Mouse (Mus musculus) neutrophil, adult 5-6 weeks (primary cell): ENCODE data around the gene Cdk8. TPM values are rescaled to one million over a fixed set of nuclear protein-coding genes. Genes with fewer than 3 reads are reported as not detected.

Experiments used
- ATAC-seq: fragments of 151-379, 151-347 bp; 2 replicates; pipeline ENCODE4 v1.8.0; 2017; ENCODE audit warnings: mild to moderate bottlenecking, moderate TSS enrichment; ENCODE audit not compliant: insufficient number of reproducible peaks, poor library complexity, low FRiP score, severe bottlenecking; ENCODE audit errors: extremely low read depth
- total RNA-seq: library from RNA; stranded (forward); fragments of 200-1000 nt; gene quantifications from 2 replicates; pipeline ENCODE4 v1.2.3, GENCODE M21; 2017

Gene Cdk8
- total RNA-seq, 1 experiment from 2014 or later: 40.5 TPM

DNA sequence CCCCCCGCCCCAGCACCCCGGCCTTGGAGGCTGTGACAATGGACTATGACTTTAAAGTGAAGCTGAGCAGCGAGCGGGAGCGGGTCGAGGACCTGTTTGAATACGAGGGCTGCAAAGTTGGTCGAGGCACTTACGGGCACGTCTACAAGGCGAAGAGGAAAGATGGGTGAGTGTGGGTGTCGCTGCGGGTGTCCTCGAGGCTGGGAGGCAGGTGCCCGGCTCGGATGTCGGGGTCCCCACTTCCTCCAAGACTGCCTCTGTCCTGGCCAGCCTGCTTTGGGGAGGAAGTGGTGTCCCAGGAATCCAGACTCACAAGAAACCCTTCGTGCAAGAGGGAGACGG lies 596 bp downstream of the Cdk8 start:
- no peak for ATAC-seq

DNA sequence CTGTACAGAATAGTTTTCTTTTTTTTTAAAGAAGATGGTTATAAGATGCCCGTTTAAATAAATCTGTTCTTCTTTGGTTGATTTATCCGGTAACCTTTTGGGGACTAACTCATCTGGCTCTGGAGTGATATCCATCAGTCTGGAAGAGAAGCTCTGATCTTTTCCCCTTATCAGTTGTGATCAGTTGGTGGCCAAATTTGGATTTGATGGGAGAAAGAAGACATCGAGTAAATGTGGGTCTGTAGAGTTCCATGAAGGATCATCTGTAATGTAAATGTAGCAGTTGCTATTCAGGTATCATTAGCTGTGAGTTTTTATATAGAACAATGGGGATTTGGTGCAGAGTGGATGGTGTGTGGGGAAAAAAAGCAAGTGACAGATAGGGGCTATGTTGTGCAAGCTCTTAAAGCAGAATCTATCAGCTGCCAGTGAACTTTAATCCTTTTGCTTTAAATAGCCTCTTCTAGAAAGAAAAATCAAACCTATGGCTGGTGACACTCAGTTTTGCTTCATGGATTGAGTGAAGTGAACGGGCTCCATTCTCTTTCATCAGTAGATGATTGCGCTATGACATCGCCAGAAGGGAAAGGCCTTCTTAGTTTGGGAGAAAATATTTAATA lies 1.1 kb downstream of the Cdk8 start:
- no peak for ATAC-seq

DNA sequence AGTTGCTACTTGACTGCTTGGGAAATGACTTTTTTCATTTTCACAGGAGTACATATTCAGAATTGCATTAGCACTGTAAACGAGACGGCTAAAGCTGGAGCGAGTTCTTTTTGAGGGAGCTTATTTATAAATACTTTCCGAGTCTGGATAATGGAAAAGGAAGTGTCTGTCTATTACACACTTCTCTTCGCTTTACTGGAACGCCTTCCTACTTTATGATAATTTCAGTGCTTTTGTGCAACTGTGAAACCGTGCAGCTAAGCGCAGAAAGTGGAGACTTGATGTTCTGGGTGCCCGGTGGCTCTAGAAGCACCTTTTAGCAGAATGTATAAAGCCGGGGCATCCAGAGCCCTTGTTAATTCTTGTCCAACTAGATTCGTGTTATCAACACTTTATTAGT lies 1.8 kb downstream of the Cdk8 start:
- no peak for ATAC-seq

DNA sequence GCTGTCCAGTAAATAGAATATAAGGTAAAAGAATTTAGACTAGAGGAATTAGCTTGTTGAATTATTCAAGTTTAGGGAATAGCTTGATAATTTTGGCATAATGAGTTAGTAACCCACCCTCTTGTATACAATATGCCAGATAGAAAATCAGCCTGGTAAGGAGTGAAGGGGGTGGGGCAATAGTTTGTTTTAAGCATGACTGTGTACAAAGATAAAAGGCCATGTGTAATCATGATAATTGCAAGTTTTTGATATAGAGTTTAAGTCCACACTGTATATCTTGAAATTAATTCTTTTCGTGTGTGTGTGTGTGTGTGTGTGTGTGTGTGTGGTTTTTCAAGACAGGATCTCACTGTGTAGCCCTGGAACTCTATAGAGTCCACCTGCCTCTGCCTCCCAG lies 3.3 kb downstream of the Cdk8 start:
- ATAC-seq: no peak

DNA sequence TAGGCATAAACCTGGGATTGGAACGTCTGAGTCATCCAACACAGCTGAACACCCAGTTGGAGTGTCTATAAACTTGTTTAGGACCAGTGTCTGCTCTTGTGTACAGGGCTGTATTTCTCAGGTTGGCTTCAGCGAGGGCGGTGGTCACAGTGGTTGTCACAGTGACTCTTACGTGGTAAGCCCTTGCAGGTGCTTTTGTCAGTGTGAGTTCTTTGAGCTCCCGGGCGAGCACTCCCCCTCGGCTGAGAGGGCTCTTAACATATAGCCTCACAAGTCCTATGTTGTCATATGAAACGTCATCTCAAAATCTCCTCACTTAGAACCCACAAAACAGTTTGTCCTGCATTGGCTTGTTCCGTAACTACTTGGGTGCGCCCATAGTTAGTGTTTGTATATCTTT lies 7.2 kb downstream of the Cdk8 start:
- ATAC-seq: no peak

DNA sequence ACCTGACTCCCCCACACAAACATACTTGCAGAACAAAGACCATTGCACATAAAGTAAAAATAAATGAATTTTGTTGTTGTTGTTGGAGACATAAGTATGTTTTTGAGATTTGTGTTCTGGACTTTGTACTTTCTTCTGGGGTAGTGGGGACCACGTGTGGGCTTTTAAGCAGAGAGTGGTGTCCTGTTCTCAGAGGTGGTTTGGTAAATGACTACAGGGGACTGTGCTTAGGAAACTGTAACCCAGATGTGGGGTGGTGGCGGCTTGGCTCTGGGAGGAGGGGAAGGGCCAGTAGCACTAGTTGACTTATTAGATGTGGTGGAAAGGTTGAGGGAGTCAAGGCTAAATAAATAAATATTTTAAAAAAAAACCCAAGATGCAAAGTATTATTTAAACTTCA lies 9.7 kb downstream of the Cdk8 start:
- ATAC-seq: no peak

DNA sequence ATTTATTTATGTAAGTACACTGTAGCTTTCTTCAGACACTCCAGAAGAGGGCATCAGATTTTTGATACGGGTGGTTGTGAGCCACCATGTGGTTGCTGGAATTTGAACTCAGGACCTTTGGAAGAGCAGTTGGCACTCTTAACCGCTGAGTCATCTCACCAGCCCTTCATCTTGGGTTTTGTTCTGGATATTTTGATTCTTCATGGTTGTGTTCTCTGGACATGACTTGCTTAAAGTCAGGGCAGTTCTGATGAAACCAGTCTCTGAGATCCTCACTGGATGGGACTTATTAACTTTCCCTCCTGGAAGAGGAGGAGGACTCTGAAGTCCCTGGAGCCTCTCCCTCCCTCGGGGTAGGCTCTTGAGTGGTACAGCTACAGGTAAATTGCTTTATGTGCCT lies 10.2 kb downstream of the Cdk8 start:
- ATAC-seq: no peak

DNA sequence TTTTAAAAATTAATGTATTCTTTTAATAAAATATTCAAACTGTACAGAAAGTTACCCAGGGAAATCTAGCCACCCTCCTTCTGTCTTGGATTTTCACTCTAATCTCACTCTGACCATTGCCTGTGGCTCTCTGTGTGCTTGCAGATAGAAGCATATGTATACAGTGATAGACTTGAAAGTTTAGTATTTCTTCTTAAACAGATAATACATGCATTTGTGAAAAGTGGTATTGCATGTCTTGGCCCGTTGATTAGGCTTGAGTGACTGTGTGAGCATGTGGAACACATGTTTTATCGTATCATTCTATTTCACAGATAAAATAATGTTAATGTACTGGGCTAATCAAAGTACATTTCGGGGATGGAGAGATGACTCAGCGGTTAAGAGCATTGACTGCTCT lies 14.2 kb downstream of the Cdk8 start:
- no peak for ATAC-seq

DNA sequence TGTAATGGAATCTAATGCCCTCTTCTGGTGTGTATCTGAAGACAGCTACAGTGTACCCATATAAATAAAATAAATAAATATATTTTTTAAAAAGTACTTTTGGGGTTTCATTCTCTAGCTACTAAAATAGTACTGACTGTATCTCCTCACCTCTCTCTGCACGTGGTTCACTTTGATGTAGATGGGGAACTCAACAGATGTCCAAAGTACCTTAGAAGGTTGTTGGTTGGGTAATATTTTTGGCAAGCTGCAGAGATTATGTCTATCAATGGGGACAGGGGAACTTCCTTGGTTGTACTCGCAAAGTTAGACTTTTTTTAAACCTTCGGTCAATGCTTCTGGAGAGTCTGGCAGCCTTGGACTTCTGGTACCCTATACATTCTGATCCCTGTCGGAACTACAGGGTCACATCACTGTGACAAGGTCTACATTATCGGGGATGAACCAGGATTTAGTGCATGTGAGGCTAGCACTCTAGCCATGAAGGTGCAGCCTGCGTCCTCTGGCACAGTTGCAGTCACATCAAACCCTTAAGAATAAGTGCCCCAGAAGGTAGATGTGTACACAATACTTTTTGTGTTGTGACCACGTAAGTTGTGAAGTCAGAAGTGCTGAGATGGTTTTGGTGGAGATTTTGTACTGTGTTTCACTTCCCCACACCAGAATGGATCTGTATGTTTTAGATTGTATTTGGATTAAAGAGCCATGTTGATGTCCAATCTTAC lies 14.8 kb downstream of the Cdk8 start:
- no peak for ATAC-seq

DNA sequence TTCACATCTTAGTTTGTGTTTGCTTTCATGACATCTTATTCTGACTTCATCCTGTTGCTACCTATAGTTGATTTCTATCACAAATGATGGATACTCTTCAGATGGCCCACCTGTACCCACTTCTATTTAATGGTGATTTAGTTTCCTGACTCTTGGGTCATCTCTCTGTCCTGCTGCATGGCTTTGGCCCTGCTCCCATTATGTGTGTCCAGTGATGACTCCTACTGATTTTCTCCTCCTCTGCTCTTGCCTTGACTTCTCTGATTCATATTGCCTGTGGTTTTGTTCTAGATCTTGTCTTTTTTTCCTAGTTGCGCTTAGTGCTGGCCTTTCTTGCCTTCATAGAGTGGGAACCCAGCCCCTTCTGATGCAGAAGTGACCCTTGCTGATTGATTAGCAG lies 15.4 kb downstream of the Cdk8 start:
- ATAC-seq: no peak

DNA sequence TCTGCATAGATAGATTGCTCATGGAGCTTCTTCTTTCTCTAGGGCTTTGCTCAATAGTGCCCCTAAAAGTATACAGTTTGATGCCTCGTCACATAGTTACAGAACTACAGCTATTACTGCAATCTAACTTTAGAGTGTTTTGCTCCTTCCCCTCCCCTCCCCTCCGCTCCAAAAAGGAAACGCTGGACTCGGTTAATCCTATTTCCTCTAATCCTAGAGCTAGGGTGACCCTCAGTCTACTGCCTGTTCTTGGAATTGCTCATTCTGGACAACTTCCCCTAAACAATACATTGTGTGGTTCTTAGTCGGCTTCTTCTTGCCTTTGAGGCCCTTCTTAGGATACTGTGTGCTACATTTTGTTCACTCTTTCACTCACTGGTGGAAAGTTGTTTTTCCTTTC lies 16.7 kb downstream of the Cdk8 start:
- ATAC-seq: no peak

DNA sequence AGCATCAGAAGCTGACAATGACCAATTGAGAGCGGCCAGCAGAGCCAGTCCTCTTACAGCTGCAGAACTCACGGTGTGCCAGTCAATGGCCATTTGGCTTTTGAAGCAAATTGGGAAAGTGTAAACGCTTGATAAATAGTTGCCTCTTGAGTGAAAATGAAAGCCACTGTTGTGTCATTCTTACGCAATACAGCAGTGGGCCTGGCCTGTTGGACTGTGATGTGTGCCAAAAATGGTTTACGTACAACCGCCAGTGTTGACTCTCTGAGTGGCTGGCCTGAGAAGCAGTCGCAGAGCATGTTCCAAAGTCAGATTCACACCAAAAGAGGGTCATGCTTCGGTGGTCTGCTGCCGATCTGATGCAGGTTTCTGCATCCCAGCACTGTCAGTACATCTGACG lies 17.7 kb downstream of the Cdk8 start:
- ATAC-seq: peak; percentile 83

DNA sequence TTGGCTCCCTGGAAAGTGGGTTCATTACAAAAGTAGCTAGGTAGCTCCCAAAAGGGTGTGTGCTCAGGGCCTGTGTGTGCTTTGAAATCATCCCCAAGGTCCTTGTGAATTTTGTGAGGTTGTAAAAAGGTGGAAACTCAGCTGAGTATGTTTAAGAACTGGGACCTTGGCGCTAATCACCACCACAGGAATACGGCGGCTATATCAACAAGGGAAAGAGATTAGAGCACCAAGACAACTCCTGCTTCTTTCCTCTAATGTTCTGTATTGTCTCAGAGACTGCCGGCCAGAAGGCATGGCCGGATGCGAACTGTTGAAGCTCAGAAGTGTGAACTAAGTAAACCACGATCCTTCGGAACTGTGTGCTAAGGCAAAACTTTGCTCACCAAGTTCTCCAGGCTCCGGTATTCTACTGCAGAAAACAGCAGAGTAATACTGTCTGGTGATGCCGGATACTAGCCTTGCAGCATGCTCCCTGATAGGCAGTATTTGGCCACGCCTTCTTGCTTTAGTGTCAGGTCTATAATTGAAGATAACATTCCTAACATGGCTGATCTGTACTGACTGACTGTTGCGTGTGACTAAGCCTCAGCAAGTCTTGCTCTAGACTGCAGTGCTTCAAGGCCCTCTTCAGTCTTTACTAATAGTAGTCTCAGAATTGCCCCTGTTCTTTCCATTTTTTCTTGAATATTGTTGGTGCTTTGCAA lies 19.5 kb downstream of the Cdk8 start:
- ATAC-seq: no peak

DNA sequence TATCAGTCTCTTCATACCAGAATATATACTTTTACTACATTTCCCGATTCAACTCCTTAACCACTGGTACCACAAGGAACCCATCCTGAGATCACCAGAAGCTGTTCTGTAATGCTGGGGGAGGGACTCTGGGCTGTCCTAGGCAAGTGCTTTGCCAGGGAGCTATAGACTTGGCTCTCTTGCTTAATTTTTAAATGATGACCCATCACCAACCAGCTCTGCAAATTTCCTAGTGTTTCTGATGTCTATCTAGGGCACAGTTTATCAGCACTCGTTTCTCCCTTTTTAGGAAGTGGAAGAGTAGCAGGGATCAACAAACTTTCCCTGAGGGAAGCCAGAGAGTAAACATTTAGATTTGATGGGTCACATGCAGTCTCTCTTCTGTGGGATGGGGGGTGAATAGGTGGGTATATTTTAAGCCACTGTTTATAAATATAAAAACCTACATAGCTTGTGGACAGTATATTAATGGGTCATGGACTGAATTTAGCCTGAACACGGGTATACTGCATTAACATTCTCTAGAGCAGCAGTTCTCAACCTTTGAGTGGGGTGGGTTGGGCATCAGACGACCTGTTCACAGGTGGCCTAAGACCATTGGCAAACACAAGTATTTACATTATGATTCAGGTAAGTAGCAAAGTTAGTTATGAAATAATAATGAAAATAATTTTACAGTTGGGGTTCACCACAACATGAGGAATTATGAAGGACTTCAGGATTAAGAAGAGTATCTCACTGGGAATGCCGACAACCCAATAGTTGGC lies 20.8 kb downstream of the Cdk8 start:
- no peak for ATAC-seq

DNA sequence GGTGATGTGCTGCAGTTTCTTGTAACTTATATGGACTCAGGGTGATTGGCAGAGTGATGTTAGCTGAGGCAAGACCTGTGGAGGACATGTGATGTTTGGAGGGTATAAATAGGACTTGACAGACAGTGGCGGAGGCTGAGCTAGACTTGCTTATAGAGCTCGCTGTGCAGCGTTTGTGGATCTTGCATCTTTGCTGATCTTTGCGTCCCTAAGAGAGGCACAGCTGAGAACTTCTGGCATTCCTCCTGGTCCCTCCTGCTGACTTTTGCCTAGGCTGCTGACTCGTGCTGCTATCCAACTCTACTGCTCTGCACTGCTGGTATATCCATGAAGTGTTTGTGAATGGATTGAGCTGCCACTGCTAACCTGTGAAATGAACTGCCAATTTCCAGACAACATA lies 22.6 kb downstream of the Cdk8 start:
- no peak for ATAC-seq

DNA sequence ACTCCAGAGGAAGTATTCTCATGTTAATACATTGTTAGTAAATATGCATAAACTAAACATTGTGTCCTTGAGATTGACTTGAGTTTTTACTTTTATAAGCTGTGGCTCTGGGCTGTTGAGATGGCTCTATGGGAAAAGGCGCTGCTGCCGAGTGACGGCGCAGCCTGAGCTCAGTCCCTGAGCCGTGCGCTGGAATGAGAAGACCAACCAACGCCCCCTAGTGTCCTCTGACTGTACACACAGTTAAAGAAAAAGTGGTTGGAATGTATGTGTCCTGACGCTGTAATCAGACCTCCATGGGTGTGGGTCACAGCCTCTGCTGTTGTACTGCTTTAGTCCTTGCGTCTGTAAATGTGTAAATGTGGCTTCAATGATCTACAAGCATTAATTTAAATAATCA lies 29.0 kb downstream of the Cdk8 start:
- ATAC-seq: no peak

DNA sequence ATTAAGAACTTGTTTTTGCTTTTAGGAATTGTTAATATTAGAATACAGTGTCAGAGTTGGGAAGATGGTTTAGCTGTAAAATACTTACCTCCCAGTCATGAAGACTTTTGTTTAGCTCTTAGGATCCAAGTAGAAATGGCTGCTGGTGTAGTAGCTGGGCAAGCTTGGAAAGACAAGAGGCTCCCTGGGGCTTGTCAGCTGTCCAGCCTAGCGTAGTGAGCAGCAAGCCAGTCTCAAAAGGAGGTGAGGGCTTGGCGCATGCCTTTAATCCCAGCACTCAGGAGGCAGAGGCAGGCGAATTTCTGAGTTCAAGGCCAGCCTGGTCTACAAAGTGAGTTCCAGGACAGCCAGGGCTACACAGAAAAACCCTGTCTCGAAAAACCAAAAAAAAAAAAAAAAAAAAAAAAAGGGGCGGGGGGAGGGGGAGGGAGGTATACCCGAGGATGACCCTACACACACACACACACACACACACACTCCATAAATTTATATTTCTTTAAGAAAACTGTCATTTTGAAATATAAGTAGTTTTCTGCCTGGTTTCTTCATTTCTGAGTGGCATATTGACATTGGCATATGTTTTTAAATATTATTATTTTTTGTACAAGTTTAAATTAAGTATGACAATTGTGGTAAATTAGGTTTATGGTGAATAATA lies 35.0 kb downstream of the Cdk8 start:
- no peak for ATAC-seq

DNA sequence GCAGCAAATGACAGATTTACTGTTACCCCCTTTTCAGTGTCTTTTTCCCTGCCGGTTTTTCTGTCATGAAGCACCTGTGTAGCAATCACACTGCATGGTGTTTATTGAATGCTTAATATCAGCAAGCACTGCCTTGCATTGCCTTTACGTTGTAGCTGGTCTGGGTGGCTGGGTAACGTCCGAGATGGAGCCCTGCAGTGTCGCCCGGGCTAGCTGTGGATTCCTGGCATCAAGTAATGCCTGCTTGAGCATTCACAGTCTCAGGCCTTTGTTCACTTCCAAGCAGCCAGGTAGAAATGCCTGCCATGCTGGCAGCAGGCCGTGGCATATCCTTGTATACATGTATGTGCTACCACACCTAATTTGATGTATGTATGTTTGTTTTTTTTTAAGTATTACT lies 36.7 kb downstream of the Cdk8 start:
- ATAC-seq: no peak

DNA sequence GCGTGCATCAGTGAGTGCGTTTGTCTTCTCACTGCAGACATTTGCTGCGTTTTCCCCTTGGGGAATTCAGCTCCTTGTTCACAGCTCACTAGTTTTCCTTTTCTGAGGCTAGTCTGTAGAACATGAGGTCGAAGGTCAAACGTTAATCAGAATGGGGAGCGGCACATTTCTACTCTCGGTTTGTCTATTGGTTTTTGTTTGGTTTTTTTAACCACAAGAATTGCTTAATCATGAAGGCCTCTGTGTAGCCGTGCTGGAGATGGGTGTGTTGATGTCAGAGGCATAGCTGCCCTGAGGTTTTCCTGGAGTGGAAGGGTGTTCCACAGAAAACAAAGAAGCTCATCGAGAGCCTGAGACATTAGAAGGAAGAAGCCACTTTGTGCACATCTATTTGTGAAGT lies 39.6 kb downstream of the Cdk8 start:
- ATAC-seq: no peak
